Mouse (Mus musculus) gastrocnemius, postnatal 10 days (tissue): Measurements from ENCODE around the gene Itgb7. TPM values are rescaled to one million over a fixed set of nuclear protein-coding genes. Genes with fewer than 3 reads are reported as not detected.

Experiments used
- DNase-seq: peaks from one replicate; pipeline ENCODE4 v3.0.0; 2021; ENCODE audit warnings: mixed read lengths
- total RNA-seq, 2 experiments: library from RNA; stranded (reverse); gene quantifications; 2 replicates each; pipeline ENCODE4 v1.2.3; 2021

Itgb7 gene
- total RNA-seq, 2 experiments from 2014 or later = 0.59 to 1.3 TPM

- no peak for DNase-seq
These were observed 17.1 kb upstream of the Itgb7 start for GRCm38 (mm10) chr15:102248812-102249191.

GRCm38 (mm10) chr15:102248131-102248811 lies 16.5 kb upstream of the Itgb7 start:
- DNase-seq = no peak

GRCm38 (mm10) chr15:102247252-102248130 lies 15.7 kb upstream of the Itgb7 start:
- peak; percentile 80 for DNase-seq

GRCm38 (mm10) chr15:102246866-102247251 lies 15.1 kb upstream of the Itgb7 start:
- DNase-seq = peak; percentile 94

- DNase-seq = peak; percentile 63
These were observed 14.4 kb upstream of the Itgb7 start for GRCm38 (mm10) chr15:102245891-102246741.

- peak; percentile 25 for DNase-seq
These were observed 13.7 kb upstream of the Itgb7 start for GRCm38 (mm10) chr15:102245461-102245881.

- peak; percentile 55 for DNase-seq
These were observed 12.8 kb upstream of the Itgb7 start for GRCm38 (mm10) chr15:102244306-102245191.

GRCm38 (mm10) chr15:102243229-102244190 lies 11.8 kb upstream of the Itgb7 start:
- no peak for DNase-seq

GRCm38 (mm10) chr15:102242404-102243228 lies 10.9 kb upstream of the Itgb7 start:
- DNase-seq = no peak

GRCm38 (mm10) chr15:102240607-102241006 lies 8.9 kb upstream of the Itgb7 start:
- no peak for DNase-seq

- DNase-seq = no peak
These were observed 8.1 kb upstream of the Itgb7 start for GRCm38 (mm10) chr15:102239851-102240250.

GRCm38 (mm10) chr15:102239260-102239590 lies 7.5 kb upstream of the Itgb7 start:
- peak; percentile 90 for DNase-seq

GRCm38 (mm10) chr15:102238543-102239259 lies 7.0 kb upstream of the Itgb7 start:
- no peak for DNase-seq

GRCm38 (mm10) chr15:102235371-102236027 lies 3.8 kb upstream of the Itgb7 start:
- DNase-seq = no peak

- DNase-seq = no peak
These were observed 2.2 kb upstream of the Itgb7 start for GRCm38 (mm10) chr15:102233896-102234295.

GRCm38 (mm10) chr15:102232764-102233163 lies 1.0 kb upstream of the Itgb7 start:
- no peak for DNase-seq

GRCm38 (mm10) chr15:102230408-102231321 lies 1.1 kb downstream of the Itgb7 start:
- DNase-seq = no peak
